Mouse (Mus musculus) liver, adult 2 months (tissue): ENCODE data around the gene Gm28230.

Experiments used
- CTCF ChIP-seq: fragments of 200-500 bp; IDR thresholded peaks from 2 replicates; pipeline ENCODE4 v1.5.1; 2011; ENCODE audit warnings: low read depth, low read length, control low read depth
- POLR2A ChIP-seq: fragments of 200-500 bp; IDR thresholded peaks from 2 replicates; pipeline ENCODE4 v1.6.1; 2011; ENCODE audit warnings: low read length, control low read depth; ENCODE audit not compliant: insufficient read depth; ENCODE audit errors: extremely low read depth

DNA sequence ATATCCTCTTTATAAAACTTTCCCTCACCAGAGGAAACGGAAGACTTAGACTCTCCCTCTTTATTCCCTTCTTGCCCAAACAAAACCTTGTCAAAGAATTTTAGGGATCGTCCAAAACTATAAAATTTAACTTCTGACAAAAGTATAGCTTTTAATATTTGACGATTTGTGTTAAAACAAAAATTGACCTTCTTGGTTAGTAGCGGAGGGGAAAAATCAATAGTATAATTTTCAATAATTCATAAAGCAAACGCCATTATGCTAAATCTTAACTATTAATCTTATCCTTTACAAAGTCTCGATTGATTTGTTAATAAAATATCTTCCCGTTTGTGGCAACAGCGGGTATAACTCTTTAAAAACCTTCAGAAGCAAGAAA, 36.2 kb upstream of the Gm28230 start:
- TF ChIP-seq POLR2A, result no peak
- TF ChIP-seq CTCF, result no peak
